Mouse (Mus musculus) erythroblast, embryonic 14.5 days (primary cell): Measurements from ENCODE around the gene Map3k9.

ENCODE experiments used
- GATA1 ChIP-seq: IDR thresholded peaks from 2 replicates; pipeline ENCODE4 v1.6.1; 2012; ENCODE audit warnings: low read length, inconsistent platforms, mixed read lengths
- TAL1 ChIP-seq: IDR thresholded peaks from 3 replicates; pipeline ENCODE4 v1.6.1; 2012; ENCODE audit warnings: low read length, inconsistent platforms, mixed read lengths

DNA sequence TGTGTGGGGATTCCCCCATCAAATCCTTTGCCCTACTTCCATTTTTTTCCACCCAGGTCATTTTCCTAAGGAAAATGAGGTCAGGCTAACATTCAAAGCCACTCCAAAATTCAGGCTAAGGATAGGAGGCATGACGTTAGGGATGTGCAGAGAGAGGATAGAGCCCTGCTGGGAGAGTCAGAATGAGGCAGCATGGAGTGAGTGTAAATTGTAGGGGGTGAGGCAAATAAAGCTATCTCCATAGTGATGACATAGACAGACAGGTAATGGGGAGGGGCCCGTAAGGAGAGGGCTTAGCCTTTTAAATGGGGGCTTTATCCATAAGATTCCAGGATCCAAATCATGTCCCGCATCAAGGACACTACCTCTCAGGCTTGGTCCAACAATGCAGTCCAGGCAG, 95.0 kb downstream of the Map3k9 start:
- no peak for TF ChIP-seq GATA1
- TF ChIP-seq TAL1: no peak
